Mouse (Mus musculus): ENCODE results near the gene Gm10057.
"Not testable (repeated sequence)": the region's sequence is repeated elsewhere in the genome, so short reads cannot be mapped to it uniquely, and the experiment has no call there.

DNA sequence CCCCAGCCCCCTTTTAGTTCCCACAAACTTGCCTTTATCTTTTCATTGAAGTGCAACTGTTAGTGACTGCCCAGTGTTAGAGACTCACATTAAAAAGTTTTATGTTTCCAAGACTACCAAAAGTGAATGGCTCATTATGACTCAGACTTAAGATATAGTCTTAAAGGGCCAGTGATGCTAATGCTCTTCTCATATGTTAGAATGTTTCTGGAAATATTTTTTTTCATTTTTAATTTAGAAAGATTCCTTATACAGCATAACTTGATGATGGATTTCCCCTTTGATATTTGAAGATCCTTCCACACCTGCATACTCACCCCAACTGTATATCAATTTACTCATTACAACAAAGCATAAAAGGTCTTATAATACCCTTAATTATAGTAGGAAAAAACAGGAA is at the start of gene Gm10057:
- TF ChIP-seq CTCF (conservative IDR thresholded peaks at IDR 0.05 in 1 of 2, IDR thresholded peaks at IDR 0.05 in 1 of 2; ENCODE audit: low read depth in 2 of 2, low read length in 2 of 2); POLR2A (IDR thresholded peaks at IDR 0.05; ENCODE audit: low read depth, low read length); ETS1 (conservative IDR thresholded peaks at IDR 0.05; ENCODE audit: low read depth, low read length); EP300 (IDR thresholded peaks at IDR 0.05; ENCODE audit: low read length); RAD21 (IDR thresholded peaks at IDR 0.05; ENCODE audit: low read depth, low read length); USF1 (IDR thresholded peaks at IDR 0.05; ENCODE audit: low read depth, low read length); IRF4 (IDR thresholded peaks at IDR 0.05; ENCODE audit: low read depth, low read length); NELFE (IDR thresholded peaks at IDR 0.05; ENCODE audit: low read depth, low read length); MAX (IDR thresholded peaks at IDR 0.05; ENCODE audit: low read length); ZNF384 (IDR thresholded peaks at IDR 0.05; ENCODE audit: low read depth, low read length): not testable (repeated sequence)

Measured in CH12.LX (cell line).